8 mouse cellular contexts compared by ENCODE assay signal in genomic region chr4:46040594-46041192, GRCm38 (mm10). TPM values are rescaled to one million over a fixed set of nuclear protein-coding genes. Genes with fewer than 3 reads are reported as not detected.
DNase-seq lines count a peak whose midpoint lies in the region; ATAC-seq and TF ChIP-seq lines count a peak whose summit lies in the region.

No protein-coding gene starts in this region.

- no peaks in the 10 kb centered on the region for H3K27me3 ChIP-seq in testis, adult 2 months (ENCODE audit: control insufficient read depth, insufficient read depth, low read length)
- peaks cover 74% of the 10 kb centered on the region for H3K27me3 ChIP-seq in limb, embryonic 12.5 days

- no peaks in the 10 kb centered on the region for H3K36me3 ChIP-seq in testis, adult 2 months (ENCODE audit: control insufficient read depth, insufficient read depth, low read length)
- no peaks in the 10 kb centered on the region for H3K36me3 ChIP-seq in limb, embryonic 12.5 days

- H3K4me2 ChIP-seq in limb, embryonic 12.5 days, result no peak overlapping the region; the same call in 1 of the 2 replicates

- TF ChIP-seq CTCF in testis, adult 2 months (IDR thresholded peaks at IDR 0.05; ENCODE audit: control insufficient read depth, insufficient read depth, insufficient replicate concordance, low read depth, low read length), result peak; percentile 30; the same call in 1 of the 2 replicates

- 12% methylated on average over 9 of the region's 9 CpGs for WGBS in limb, embryonic 12.5 days

- H3K4me3 ChIP-seq in testis, adult 2 months (ENCODE audit: control insufficient read depth, low read depth, low read length), result no peak overlapping the region
- 0 out of 2 replicates have a peak overlapping the region, but pooled peaks have one; percentile 5 for H3K4me3 ChIP-seq in limb, embryonic 12.5 days (replicated peaks)

- no peak overlapping the region for H3K27ac ChIP-seq in testis, adult 2 months (ENCODE audit: control insufficient read depth, insufficient read depth, low read depth, low read length)
- H3K27ac ChIP-seq in limb, embryonic 12.5 days, result no peak overlapping the region; the same call in 1 of the 2 replicates

- no peaks in the 10 kb centered on the region for H3K9me3 ChIP-seq in limb, embryonic 12.5 days

- no peak for TF ChIP-seq POLR2A in testis, adult 2 months (IDR thresholded peaks at IDR 0.05; ENCODE audit: control insufficient read depth, low read depth, low read length)

- no peak overlapping the region for H3K9ac ChIP-seq in limb, embryonic 12.5 days (replicated peaks)

- peaks cover 12% of the 10 kb centered on the region for H3K4me1 ChIP-seq in testis, adult 2 months (ENCODE audit: control insufficient read depth, insufficient read depth, low read length)
- H3K4me1 ChIP-seq in limb, embryonic 12.5 days (replicated peaks), result peaks cover 36% of the 10 kb centered on the region

- ATAC-seq in limb, embryonic 12.5 days (ENCODE audit: insufficient number of reproducible peaks, insufficient read depth, low FRiP score, low TSS enrichment, low read depth), result 0 out of 2 replicates have a peak, but pooled peaks have one; percentile 21

- DNase-seq in embryo, embryonic 9.5 days (ENCODE audit: extremely low spot score), result peak; percentile 47
- DNase-seq in embryo, embryonic 11 days, result no peak
- DNase-seq in testis, postnatal 10 days (ENCODE audit: low spot score), result no peak
- DNase-seq in heart, adult 8-10 months (ENCODE audit: low spot score), result peak; percentile 55
- DNase-seq in retina, postnatal 1 day, result peak; percentile 52
- no peak for DNase-seq in adipocyte (ENCODE audit: low spot score)

RNA-seq across cellular contexts. Expression of gene Tmod1, which starts 2.0 kb away (rescaled TPM):
- polyA plus RNA-seq in testis, adult 2 months (2012; rRNA removed), result 24.7 and 29.7 TPM in 2 replicates
- 100 to 1,000 TPM; 233 to 302 (median 283) TPM for total RNA-seq in heart, adult 8-10 months (2022)
- 4.8 and 5.1 TPM in 2 replicates for polyA plus RNA-seq in limb, embryonic 12.5 days (2016; fragmentation: Nextera tagmentation; extraction: Ambion mirVana)

Comparison
In these comparisons a context has a peak if more than half of its experiments do, and no peak if none do; other contexts are left out.
1. DNase-seq: peak in embryo, embryonic 9.5 days (single experiment), heart, adult 8-10 months (single experiment) and retina, postnatal 1 day (single experiment); none in embryo, embryonic 11 days (single experiment), testis, postnatal 10 days (single experiment) and adipocyte (single experiment).